ENCODE assay signal across 13 mouse cellular contexts in the genomic region with DNA sequence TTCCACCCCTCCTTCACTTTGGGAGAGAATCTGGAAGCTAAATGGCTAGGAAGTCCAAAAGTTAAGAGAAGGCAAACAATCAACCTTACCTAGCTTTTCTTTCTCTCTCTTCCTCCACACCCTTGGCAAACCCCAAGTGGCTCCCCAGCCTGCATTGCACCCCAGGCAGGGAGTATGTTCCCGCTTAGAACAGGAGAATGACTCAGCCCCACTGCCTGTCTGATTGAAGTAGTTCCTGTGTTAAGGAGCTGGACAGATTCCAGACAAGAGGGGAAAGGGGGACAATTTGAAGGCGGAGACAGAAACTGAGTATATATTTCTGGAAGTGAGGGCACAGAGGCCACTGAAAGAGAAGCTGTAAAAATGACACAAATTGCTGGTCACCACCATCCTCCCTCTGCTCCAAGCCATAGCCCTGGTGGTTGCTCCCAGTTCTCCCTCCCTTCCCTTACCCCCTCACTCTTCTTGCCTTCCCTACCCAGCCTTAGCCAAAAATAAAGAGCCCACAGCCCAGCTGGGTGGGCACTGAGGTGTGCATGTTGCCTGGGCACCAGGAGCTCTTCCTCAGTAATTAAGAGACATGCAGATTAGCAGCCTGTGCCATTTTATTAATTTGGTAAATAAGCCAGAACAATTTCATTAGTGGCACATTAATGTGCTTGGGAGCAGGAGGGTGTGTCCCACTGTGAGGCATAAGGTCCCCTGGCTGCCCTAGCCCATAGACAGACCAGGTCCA. TPM values are rescaled to one million over a fixed set of nuclear protein-coding genes. Genes with fewer than 3 reads are reported as not detected.
DNase-seq lines count a peak whose midpoint lies in the region; ATAC-seq and TF ChIP-seq lines count a peak whose summit lies in the region.
"Had no signal": no experiment of that assay in that cellular context is flagged by ENCODE, and none has a peak within 500 bp of the region (broad histone marks: within the 10 kb centered on the region; RNA-seq: fewer than 3 reads in every experiment).

No protein-coding gene starts in this region.

- no peak overlapping the region for H3K4me3 ChIP-seq in kidney, embryonic 14.5 days (ENCODE audit: low read length)
- no peak overlapping the region for H3K4me3 ChIP-seq in MEL (ENCODE audit: control insufficient read depth in 1 of 2, insufficient read depth in 1 of 2, low read depth in 2 of 2, low read length in 2 of 2)
- H3K4me3 ChIP-seq in embryonic facial prominence, embryonic 15.5 days (replicated peaks), result no peak overlapping the region
- H3K4me3 ChIP-seq: heart, adult 2 months; liver, embryonic 13.5 days had no signal

- H3K27me3 ChIP-seq in kidney, embryonic 14.5 days (ENCODE audit: control insufficient read depth, insufficient read depth, low read length), result no peaks in the 10 kb centered on the region
- H3K27me3 ChIP-seq in MEL (ENCODE audit: control insufficient read depth in 1 of 2, insufficient read depth in 2 of 2, low read length in 2 of 2), result no peaks in the 10 kb centered on the region
- H3K27me3 ChIP-seq in embryonic facial prominence, embryonic 15.5 days, result no peaks in the 10 kb centered on the region
- H3K27me3 ChIP-seq: liver, embryonic 13.5 days had no signal

- H3K27ac ChIP-seq in kidney, embryonic 14.5 days (ENCODE audit: low read depth, low read length), result no peak overlapping the region
- H3K27ac ChIP-seq in MEL (ENCODE audit: control insufficient read depth, low read depth, low read length), result peak overlapping the region; percentile 24
- peak overlapping the region; percentile 11; the same call in 1 of the 2 replicates for H3K27ac ChIP-seq in embryonic facial prominence, embryonic 15.5 days (replicated peaks)
- H3K27ac ChIP-seq: heart, adult 2 months; liver, embryonic 13.5 days had no signal

- 0 out of 2 replicates have a peak, but pooled peaks have one; percentile 34 for ATAC-seq in kidney, embryonic 14.5 days (ENCODE audit: low FRiP score, low TSS enrichment)
- no peak for ATAC-seq in embryonic facial prominence, embryonic 15.5 days (ENCODE audit: insufficient number of reproducible peaks, low FRiP score, low TSS enrichment, low read depth)
- ATAC-seq in megakaryocyte-erythroid progenitor cell, adult 5-6 weeks (replicated peaks; ENCODE audit: low FRiP score, low TSS enrichment, poor library complexity, severe bottlenecking), result 0 out of 2 replicates have a peak, but pooled peaks have one; percentile 46
- ATAC-seq: forebrain, embryonic 16.5 days had no signal

- no peak for TF ChIP-seq CTCF in MEL (IDR thresholded peaks at IDR 0.05 in 2 of 3, conservative IDR thresholded peaks at IDR 0.05 in 1 of 3; ENCODE audit: control insufficient read depth in 1 of 3, insufficient read depth in 1 of 3, low read depth in 2 of 3, low read length in 3 of 3, poor library complexity in 1 of 3, severe bottlenecking in 1 of 3)

- 61% methylated on average over 2 of the region's 2 CpGs for WGBS in kidney, embryonic 14.5 days
- 42% methylated on average over 2 of the region's 2 CpGs for WGBS in embryonic facial prominence, embryonic 15.5 days

- no peak overlapping the region for H3K9ac ChIP-seq in kidney, embryonic 14.5 days (ENCODE audit: low read depth, low read length)
- no peak overlapping the region for H3K9ac ChIP-seq in MEL (ENCODE audit: control insufficient read depth, low read depth, low read length, poor library complexity, severe bottlenecking)
- no peak overlapping the region for H3K9ac ChIP-seq in embryonic facial prominence, embryonic 15.5 days
- H3K9ac ChIP-seq: liver, embryonic 13.5 days had no signal

- H3K79me2 ChIP-seq in MEL (ENCODE audit: control insufficient read depth, insufficient read depth, low read length, poor library complexity), result no peaks in the 10 kb centered on the region

- H3K9me3 ChIP-seq in kidney, embryonic 14.5 days (ENCODE audit: control insufficient read depth, low read length), result no peaks in the 10 kb centered on the region
- no peaks in the 10 kb centered on the region for H3K9me3 ChIP-seq in MEL (replicated peaks; ENCODE audit: insufficient read depth, low read length)
- no peaks in the 10 kb centered on the region for H3K9me3 ChIP-seq in embryonic facial prominence, embryonic 15.5 days (replicated peaks)
- H3K9me3 ChIP-seq: liver, embryonic 13.5 days had no signal

- TF ChIP-seq POLR2A in MEL (IDR thresholded peaks at IDR 0.05; ENCODE audit: control insufficient read depth in 1 of 2, insufficient read depth in 1 of 2, low read depth in 1 of 2, low read length in 2 of 2, poor library complexity in 1 of 2), result no peak

- TF ChIP-seq RAD21 in MEL (IDR thresholded peaks at IDR 0.05; ENCODE audit: low read depth, low read length), result no peak

- no peak for TF ChIP-seq EP300 in MEL (IDR thresholded peaks at IDR 0.05; ENCODE audit: low read depth in 1 of 2, low read length in 2 of 2)

- H3K4me2 ChIP-seq in kidney, embryonic 14.5 days (replicated peaks; ENCODE audit: low read depth, low read length), result no peak overlapping the region
- no peak overlapping the region for H3K4me2 ChIP-seq in embryonic facial prominence, embryonic 15.5 days (replicated peaks)
- H3K4me2 ChIP-seq: liver, embryonic 13.5 days had no signal

- H3K36me3 ChIP-seq in kidney, embryonic 14.5 days (ENCODE audit: control insufficient read depth, insufficient read depth, low read length), result no peaks in the 10 kb centered on the region; the same call in 1 of the 2 replicates
- H3K36me3 ChIP-seq in MEL (ENCODE audit: control insufficient read depth in 1 of 2, insufficient read depth in 2 of 2, low read length in 2 of 2), result peaks cover 0 to 22% of the 10 kb centered on the region in 2 experiments; a peak in 3 of 4 replicates
- no peaks in the 10 kb centered on the region for H3K36me3 ChIP-seq in embryonic facial prominence, embryonic 15.5 days
- H3K36me3 ChIP-seq: liver, embryonic 13.5 days had no signal

- peaks cover 4% of the 10 kb centered on the region; the same call in 1 of the 2 replicates for H3K4me1 ChIP-seq in kidney, embryonic 14.5 days (ENCODE audit: control insufficient read depth, insufficient read depth, low read length)
- peaks cover 9 to 25% of the 10 kb centered on the region in 2 experiments for H3K4me1 ChIP-seq in MEL (ENCODE audit: control insufficient read depth in 1 of 2, insufficient read depth in 2 of 2, low read length in 2 of 2)
- H3K4me1 ChIP-seq in embryonic facial prominence, embryonic 15.5 days, result peaks cover 34% of the 10 kb centered on the region

- no peak for DNase-seq in kidney, adult 11 months
- DNase-seq in MEL (ENCODE audit: low read depth, low spot score), result peak; percentile 69
- no peak for DNase-seq in adrenal gland, postnatal 36 days
- DNase-seq in right cerebral cortex, postnatal 25 days, result no peak
- DNase-seq in thymus, postnatal 0 days (ENCODE audit: low spot score), result no peak
- DNase-seq: heart, adult 2 months; kidney, adult 8-10 months; liver, embryonic 13.5 days; retina, postnatal 1 day had no signal

TF ChIP-seq in MEL, 35 proteins besides CTCF, POLR2A, EP300 and RAD21:
- TF ChIP-seq TBP (IDR thresholded peaks at IDR 0.05; ENCODE audit: low read depth, low read length), result 0 out of 2 replicates have a peak, but pooled peaks have one; percentile 14
- TF ChIP-seq MEF2A (IDR thresholded peaks at IDR 0.05; ENCODE audit: extremely low read depth, insufficient replicate concordance, low read depth, low read length, poor library complexity, severe bottlenecking), result no peak
- TF ChIP-seq CHD2 (IDR thresholded peaks at IDR 0.05; ENCODE audit: low read length), result no peak
TF ChIP-seq in MEL: peak in this region for 1.

RNA-seq across cellular contexts. Expression of a gene that starts 36.1 kb away (rescaled TPM):
- 1.6 and 2.8 TPM in 2 replicates for polyA plus RNA-seq in kidney, embryonic 14.5 days (2014; fragmentation: Nextera tagmentation; extraction: Ambion mirVana)
- 0.12 and 0.23 TPM in 2 replicates for total RNA-seq in MEL (2012; rRNA removed)
- under 1 TPM in 1 of 2 experiments, not detected in 1; 0.07 TPM for polyA plus RNA-seq in MEL (2012; ENCODE audit: insufficient read depth in 1 of 2, insufficient read length in 2 of 2, low read depth in 1 of 2, low replicate concordance in 2 of 2, missing spikeins in 1 of 2)
- polyA plus RNA-seq in embryonic facial prominence, embryonic 15.5 days (2015; fragmentation: Nextera tagmentation; extraction: Ambion mirVana), result 1.2 and 1.5 TPM in 2 replicates
- not detected in 2 replicates for total RNA-seq in megakaryocyte-erythroid progenitor cell, adult 5-6 weeks (2014; fragmentation: Nextera tagmentation)
- total RNA-seq in megakaryocyte-erythroid progenitor cell, adult 5-6 weeks (2017), result 0.05 TPM in 1 of 2 replicates, not detected in the other
- 1 to 10 TPM; 5.3 to 9.2 TPM for total RNA-seq in adrenal gland, postnatal 36 days (2021)
- polyA plus RNA-seq in thymus, postnatal 0 days (2015; fragmentation: Nextera tagmentation; extraction: Ambion mirVana), result 0.08 and 0.16 TPM in 2 replicates
